Mouse (Mus musculus): Measurements from ENCODE around the gene Gm45623. TPM values are rescaled to one million over a fixed set of nuclear protein-coding genes. Genes with fewer than 3 reads are reported as not detected.

Gene Gm45623
- polyA plus RNA-seq, 1 experiment from 2014 or later, result not detected

GRCm38 (mm10) chr13:56746739-56747532, 6.7 kb downstream of the Gm45623 start:
- 86% methylated on average over 10 of the region's 10 CpGs for WGBS

GRCm38 (mm10) chr13:56742325-56742901, 11.2 kb downstream of the Gm45623 start:
- Histone ChIP-seq H3K36me3 (replicated peaks) (peaks cover 52% of the 10 kb centered on the region), H3K27me3 (ENCODE audit: poor library complexity, severe bottlenecking) (no peaks in the 10 kb centered on the region), H3K9me3 (no peaks in the 10 kb centered on the region), H3K27ac (no peak overlapping the region), H3K4me3 (no peak overlapping the region), H3K4me1 (peaks cover 13% of the 10 kb centered on the region)
- DNase-seq (ENCODE audit: extremely low spot score, low spot score), result no peak
- WGBS, result 68% methylated on average over 6 of the region's 6 CpGs

More at GRCm38 (mm10) chr13:56746739-56747532, 6.7 kb downstream of the Gm45623 start:
- peaks cover 25% of the 10 kb centered on the region for H3K27me3 ChIP-seq (ENCODE audit: poor library complexity, severe bottlenecking)
- peaks cover 12% of the 10 kb centered on the region for H3K4me1 ChIP-seq
- DNase-seq (ENCODE audit: extremely low spot score, low spot score), result no peak
- H3K9me3 ChIP-seq, result no peaks in the 10 kb centered on the region
- no peak overlapping the region for H3K4me3 ChIP-seq
- H3K36me3 ChIP-seq (replicated peaks), result peaks cover 9% of the 10 kb centered on the region
- H3K27ac ChIP-seq, result no peak overlapping the region

- no peaks in the 10 kb centered on the region for H3K27me3 ChIP-seq (ENCODE audit: poor library complexity, severe bottlenecking)
- 90% methylated on average over 7 of the region's 7 CpGs for WGBS
- DNase-seq (ENCODE audit: extremely low spot score, low spot score), result no peak
Measured at GRCm38 (mm10) chr13:56741691-56742090, 11.9 kb downstream of the Gm45623 start.

GRCm38 (mm10) chr13:56740496-56740895, 13.1 kb downstream of the Gm45623 start:
- WGBS, result 89% methylated on average over 6 of the region's 6 CpGs
- Histone ChIP-seq H3K4me1 (peaks cover 13% of the 10 kb centered on the region), H3K9me3 (no peaks in the 10 kb centered on the region), H3K27ac (no peak overlapping the region), H3K27me3 (ENCODE audit: poor library complexity, severe bottlenecking) (no peaks in the 10 kb centered on the region), H3K36me3 (replicated peaks) (peaks cover 72% of the 10 kb centered on the region), H3K4me3 (no peak overlapping the region)
- DNase-seq (ENCODE audit: extremely low spot score, low spot score), result no peak

More at GRCm38 (mm10) chr13:56741691-56742090, 11.9 kb downstream of the Gm45623 start:
- peaks cover 13% of the 10 kb centered on the region for H3K4me1 ChIP-seq
- H3K36me3 ChIP-seq (replicated peaks), result peaks cover 60% of the 10 kb centered on the region
- no peak overlapping the region for H3K4me3 ChIP-seq
- H3K27ac ChIP-seq, result no peak overlapping the region
- H3K9me3 ChIP-seq, result no peaks in the 10 kb centered on the region

GRCm38 (mm10) chr13:56739556-56739955, 14.1 kb downstream of the Gm45623 start:
- H3K27ac ChIP-seq, result no peak overlapping the region
- no peak overlapping the region for H3K4me3 ChIP-seq
- H3K9me3 ChIP-seq, result no peaks in the 10 kb centered on the region
- 98% methylated on average over 5 of the region's 5 CpGs for WGBS
- peaks cover 13% of the 10 kb centered on the region for H3K4me1 ChIP-seq
- H3K27me3 ChIP-seq (ENCODE audit: poor library complexity, severe bottlenecking), result no peaks in the 10 kb centered on the region
- H3K36me3 ChIP-seq (replicated peaks), result peaks cover 81% of the 10 kb centered on the region
- no peak for DNase-seq (ENCODE audit: extremely low spot score, low spot score)

- WGBS, result 75% methylated on average over 6 of the region's 6 CpGs
- no peak overlapping the region for H3K4me3 ChIP-seq
- no peak for DNase-seq (ENCODE audit: extremely low spot score, low spot score)
- H3K36me3 ChIP-seq (replicated peaks), result peaks cover 100% of the 10 kb centered on the region
- H3K4me1 ChIP-seq, result no peaks in the 10 kb centered on the region
- no peaks in the 10 kb centered on the region for H3K9me3 ChIP-seq
- H3K27ac ChIP-seq, result no peak overlapping the region
- H3K27me3 ChIP-seq (ENCODE audit: poor library complexity, severe bottlenecking), result no peaks in the 10 kb centered on the region
Measured at GRCm38 (mm10) chr13:56735212-56735875, 18.3 kb downstream of the Gm45623 start.

GRCm38 (mm10) chr13:56734617-56735016, 19.0 kb downstream of the Gm45623 start:
- Histone ChIP-seq H3K27ac (no peak overlapping the region), H3K4me1 (no peaks in the 10 kb centered on the region), H3K9me3 (no peaks in the 10 kb centered on the region), H3K36me3 (replicated peaks) (peaks cover 100% of the 10 kb centered on the region), H3K27me3 (ENCODE audit: poor library complexity, severe bottlenecking) (no peaks in the 10 kb centered on the region), H3K4me3 (no peak overlapping the region)
- no peak for DNase-seq (ENCODE audit: extremely low spot score, low spot score)
- 87% methylated on average over 4 of the region's 4 CpGs for WGBS

GRCm38 (mm10) chr13:56729046-56729445, 24.6 kb downstream of the Gm45623 start:
- H3K4me1 ChIP-seq, result peaks cover 7% of the 10 kb centered on the region; the same call in 1 of the 2 replicates
- no peak overlapping the region for H3K27ac ChIP-seq
- H3K4me3 ChIP-seq, result no peak overlapping the region
- no peak for DNase-seq (ENCODE audit: extremely low spot score, low spot score)
- WGBS, result 96% methylated on average over 7 of the region's 7 CpGs
- peaks cover 100% of the 10 kb centered on the region for H3K36me3 ChIP-seq (replicated peaks)
- H3K9me3 ChIP-seq, result no peaks in the 10 kb centered on the region
- no peaks in the 10 kb centered on the region for H3K27me3 ChIP-seq (ENCODE audit: poor library complexity, severe bottlenecking)

GRCm38 (mm10) chr13:56726551-56726950, 27.1 kb downstream of the Gm45623 start:
- H3K36me3 ChIP-seq (replicated peaks), result peaks cover 93% of the 10 kb centered on the region

GRCm38 (mm10) chr13:56712221-56712620, 41.4 kb downstream of the Gm45623 start:
- H3K4me3 ChIP-seq, result no peak overlapping the region
- peaks cover 54% of the 10 kb centered on the region for H3K36me3 ChIP-seq (replicated peaks)
- H3K27me3 ChIP-seq (ENCODE audit: poor library complexity, severe bottlenecking), result no peaks in the 10 kb centered on the region
- no peak for DNase-seq (ENCODE audit: extremely low spot score, low spot score)
- no peak overlapping the region for H3K27ac ChIP-seq
- 0 out of 2 replicates have a peak, but pooled peaks cover 8% of the 10 kb centered on the region for H3K4me1 ChIP-seq
- peaks cover 6% of the 10 kb centered on the region; the same call in 1 of the 2 replicates for H3K9me3 ChIP-seq
- WGBS, result 100% methylated on average over 2 of the region's 2 CpGs

More at GRCm38 (mm10) chr13:56726551-56726950, 27.1 kb downstream of the Gm45623 start:
- Histone ChIP-seq H3K27ac (no peak overlapping the region), H3K4me1 (peaks cover 7% of the 10 kb centered on the region; the same call in 1 of the 2 replicates), H3K9me3 (no peaks in the 10 kb centered on the region), H3K4me3 (no peak overlapping the region), H3K27me3 (ENCODE audit: poor library complexity, severe bottlenecking) (no peaks in the 10 kb centered on the region)
- no peak for DNase-seq (ENCODE audit: extremely low spot score, low spot score)
- 96% methylated on average over 4 of the region's 4 CpGs for WGBS

- Histone ChIP-seq H3K27me3 (ENCODE audit: poor library complexity, severe bottlenecking) (no peaks in the 10 kb centered on the region), H3K4me3 (no peak overlapping the region), H3K9me3 (peaks cover 6% of the 10 kb centered on the region; the same call in 1 of the 2 replicates), H3K4me1 (peaks cover 14% of the 10 kb centered on the region), H3K36me3 (replicated peaks) (peaks cover 70% of the 10 kb centered on the region), H3K27ac (no peak overlapping the region)
- 83% methylated on average over 2 of the region's 2 CpGs for WGBS
- DNase-seq (ENCODE audit: extremely low spot score, low spot score), result no peak
Measured at GRCm38 (mm10) chr13:56710620-56711019, 43.0 kb downstream of the Gm45623 start.

GRCm38 (mm10) chr13:56707606-56708005, 46.0 kb downstream of the Gm45623 start:
- 89% methylated on average over 4 of the region's 4 CpGs for WGBS

More at GRCm38 (mm10) chr13:56707606-56708005, 46.0 kb downstream of the Gm45623 start:
- peaks cover 5% of the 10 kb centered on the region; the same call in 1 of the 2 replicates for H3K9me3 ChIP-seq
- H3K27ac ChIP-seq, result no peak overlapping the region
- no peak overlapping the region for H3K4me3 ChIP-seq
- peaks cover 75% of the 10 kb centered on the region for H3K36me3 ChIP-seq (replicated peaks)
- H3K27me3 ChIP-seq (ENCODE audit: poor library complexity, severe bottlenecking), result no peaks in the 10 kb centered on the region
- H3K4me1 ChIP-seq, result peaks cover 35% of the 10 kb centered on the region
- DNase-seq (ENCODE audit: extremely low spot score, low spot score), result no peak
